In the genomic region with DNA sequence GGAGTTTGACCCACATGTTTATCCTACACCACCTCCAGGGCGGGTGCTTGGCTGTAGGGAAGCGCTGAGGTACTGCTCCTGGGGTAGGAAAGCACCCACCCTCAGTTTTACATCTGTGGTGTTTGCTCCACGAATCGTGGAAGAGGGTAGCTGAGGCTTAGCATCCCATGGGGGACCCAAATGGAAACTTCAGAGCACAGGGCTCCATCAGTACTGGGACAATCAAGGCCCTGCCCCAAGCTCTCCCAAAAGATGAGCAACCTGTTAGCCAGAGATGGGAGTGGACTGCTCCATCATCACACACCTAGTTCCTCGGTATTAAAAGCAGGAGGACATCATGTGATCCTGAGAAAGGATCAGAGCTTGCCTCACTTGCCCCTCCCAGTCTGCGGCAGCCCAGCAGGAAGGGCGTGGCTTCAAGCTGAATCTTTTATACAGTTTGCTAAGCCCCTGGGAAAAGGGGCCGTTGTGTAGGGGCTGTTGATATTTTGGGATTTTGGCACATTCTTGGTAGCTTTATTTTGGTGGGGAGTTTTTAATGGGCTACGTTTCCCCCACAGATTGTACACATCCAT, we compare ENCODE assay signal across 1 mouse cellular context.
TF ChIP-seq lines count a peak whose summit lies in the region.

No protein-coding gene starts in this region.

TF ChIP-seq in MEL, 35 proteins besides CTCF, POLR2A, EP300 and RAD21 (continued from another document):
- TF ChIP-seq MYB (IDR thresholded peaks at IDR 0.05; ENCODE audit: low read depth, low read length) (no peak), ZMIZ1 (IDR thresholded peaks at IDR 0.05; ENCODE audit: low read depth, low read length) (no peak), POLR2AphosphoS2 (IDR thresholded peaks at IDR 0.05; ENCODE audit: low read length) (no peak), MAX (IDR thresholded peaks at IDR 0.05; ENCODE audit: low read length) (no peak), USF1 (IDR thresholded peaks at IDR 0.05; ENCODE audit: low read depth, low read length) (peak; percentile 38; the same call in 1 of the 2 replicates), RCOR1 (IDR thresholded peaks at IDR 0.05; ENCODE audit: low read depth, low read length) (no peak)
